In genomic region chr15:32172988-32173329, GRCm38 (mm10) we compare ENCODE assay signal across 26 mouse cellular contexts. TPM values are rescaled to one million over a fixed set of nuclear protein-coding genes. Genes with fewer than 3 reads are reported as not detected.
"Had no signal": no experiment of that assay in that cellular context is flagged by ENCODE, and none has a peak within 500 bp of the region (broad histone marks: within the 10 kb centered on the region; RNA-seq: fewer than 3 reads in every experiment).

No protein-coding gene starts in this region.

- ATAC-seq: liver, postnatal 0 days; lung, postnatal 0 days had no signal

- H3K9ac ChIP-seq: liver, postnatal 0 days; lung, embryonic 15.5 days; midbrain, embryonic 12.5 days; midbrain, embryonic 15.5 days; neural tube, embryonic 12.5 days had no signal

- H3K4me1 ChIP-seq: lung, embryonic 15.5 days; megakaryocyte, embryonic 14.5 days had no signal

- H3K27ac ChIP-seq: lung, embryonic 15.5 days; macrophage; midbrain, embryonic 12.5 days; midbrain, embryonic 15.5 days; neural tube, embryonic 12.5 days had no signal

- H3K9me3 ChIP-seq: lung, embryonic 15.5 days; midbrain, embryonic 12.5 days; midbrain, embryonic 15.5 days; neural tube, embryonic 12.5 days had no signal

- H3K36me3 ChIP-seq: lung, embryonic 15.5 days; midbrain, embryonic 12.5 days; midbrain, embryonic 15.5 days; neural tube, embryonic 12.5 days had no signal

- H3K27me3 ChIP-seq: lung, embryonic 15.5 days; megakaryocyte, embryonic 14.5 days; midbrain, embryonic 12.5 days; midbrain, embryonic 15.5 days; neural tube, embryonic 12.5 days had no signal

- H3K4me2 ChIP-seq: lung, embryonic 15.5 days; midbrain, embryonic 12.5 days; midbrain, embryonic 15.5 days; neural tube, embryonic 12.5 days had no signal

- H3K4me3 ChIP-seq: lung, embryonic 15.5 days; midbrain, embryonic 12.5 days; midbrain, embryonic 15.5 days; neural tube, embryonic 12.5 days had no signal

- DNase-seq: liver, postnatal 0 days; lung, adult 2 months; lung, postnatal 14 days; lung, postnatal 36 days; right cerebral cortex, adult 18-20 months; right cerebral cortex, postnatal 25 days; right cerebral cortex, postnatal 4 days; spleen, adult 18-20 months; thymus, adult 18-20 months; thymus, postnatal 14 days; thymus, postnatal 36 days had no signal

RNA-seq across cellular contexts. Expression of gene Tas2r119, which starts 4.1 kb away (rescaled TPM):
- total RNA-seq: megakaryocyte progenitor cell, adult 5-6 weeks; midbrain, postnatal 0 days; monocyte, adult 5-6 weeks had no signal
- polyA plus RNA-seq: liver, postnatal 0 days; lung, adult 2 months; lung, embryonic 15.5 days; lung, postnatal 0 days; macrophage; midbrain, embryonic 12.5 days; midbrain, embryonic 15.5 days; midbrain, postnatal 0 days; neural tube, embryonic 12.5 days; neural tube, embryonic 14.5 days; small intestine, adult 2 months; stomach, embryonic 14.5 days; stomach, embryonic 16.5 days; thymus, postnatal 0 days had no signal
